ENCODE assay signal across 14 mouse cellular contexts in genomic region chr6:60761710-60762109, GRCm38 (mm10).
"Had no signal": no experiment of that assay in that cellular context is flagged by ENCODE, and none has a peak within 500 bp of the region (broad histone marks: within the 10 kb centered on the region; RNA-seq: fewer than 3 reads in every experiment).

No protein-coding gene starts in this region.

- H3K4me1 ChIP-seq: limb, embryonic 13.5 days; liver, embryonic 15.5 days; midbrain, embryonic 13.5 days had no signal

- H3K4me3 ChIP-seq: layer of hippocampus, adult 2 months; limb, embryonic 13.5 days; liver, embryonic 15.5 days; midbrain, embryonic 13.5 days had no signal

- ATAC-seq: lung, postnatal 0 days; midbrain, embryonic 13.5 days had no signal

- H3K27ac ChIP-seq: layer of hippocampus, adult 2 months; limb, embryonic 13.5 days; liver, embryonic 15.5 days; midbrain, embryonic 13.5 days had no signal

- H3K27me3 ChIP-seq: limb, embryonic 13.5 days; liver, embryonic 15.5 days; midbrain, embryonic 13.5 days had no signal

- H3K36me3 ChIP-seq: limb, embryonic 13.5 days; midbrain, embryonic 13.5 days had no signal

- H3K9ac ChIP-seq: limb, embryonic 13.5 days; liver, embryonic 15.5 days; midbrain, embryonic 13.5 days had no signal

- H3K9me3 ChIP-seq: limb, embryonic 13.5 days; liver, embryonic 15.5 days; midbrain, embryonic 13.5 days had no signal

- H3K4me2 ChIP-seq: limb, embryonic 13.5 days; liver, embryonic 15.5 days; midbrain, embryonic 13.5 days had no signal

- DNase-seq: kidney, adult 18-20 months; kidney, postnatal 10 days; kidney, postnatal 4 days; lung, adult 2 months; lung, postnatal 36 days; right cerebral cortex, postnatal 4 days; spleen, adult 18-20 months; thymus, adult 2 months; thymus, postnatal 25 days had no signal
